Mouse (Mus musculus) inflammation-experienced regulatory T-cells (primary cell): Measurements from ENCODE around the gene Klhl41. TPM values are rescaled to one million over a fixed set of nuclear protein-coding genes. Genes with fewer than 3 reads are reported as not detected.

Experiments used
- polyA plus RNA-seq, 2 experiments: library from polyadenylated mRNA; unstranded; fragments of 100-300 nt; shearing (Covaris generic); gene quantifications; one replicate each; pipeline ENCODE4 v1.2.1; 2017

Gene Klhl41
- under 1 TPM in 1 of 2 experiments, not detected in 1; 0.06 TPM for polyA plus RNA-seq

DNA sequence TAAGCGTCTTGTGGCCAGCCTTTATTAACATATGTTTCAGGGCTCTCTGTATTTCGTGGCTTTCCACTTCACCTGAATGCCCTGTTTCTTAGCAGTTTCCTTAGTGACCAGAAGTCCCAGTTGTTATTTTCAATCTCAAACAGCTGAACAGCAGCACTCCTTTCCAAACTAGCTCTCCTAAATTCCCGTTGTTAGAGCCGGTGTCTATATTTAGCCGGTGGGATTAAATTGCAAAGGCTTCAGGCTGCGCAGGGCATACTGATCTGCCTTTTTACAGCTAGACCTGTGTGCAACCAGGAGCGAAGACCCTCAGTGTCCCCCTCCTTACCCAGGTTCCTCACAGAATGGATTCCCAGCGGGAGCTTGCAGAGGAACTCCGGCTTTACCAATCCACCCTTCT lies at the start of gene Klhl41:
Gene Klhl41 (plus strand): TSS at position 268 of the 400 bp plus-strand sequence.

DNA sequence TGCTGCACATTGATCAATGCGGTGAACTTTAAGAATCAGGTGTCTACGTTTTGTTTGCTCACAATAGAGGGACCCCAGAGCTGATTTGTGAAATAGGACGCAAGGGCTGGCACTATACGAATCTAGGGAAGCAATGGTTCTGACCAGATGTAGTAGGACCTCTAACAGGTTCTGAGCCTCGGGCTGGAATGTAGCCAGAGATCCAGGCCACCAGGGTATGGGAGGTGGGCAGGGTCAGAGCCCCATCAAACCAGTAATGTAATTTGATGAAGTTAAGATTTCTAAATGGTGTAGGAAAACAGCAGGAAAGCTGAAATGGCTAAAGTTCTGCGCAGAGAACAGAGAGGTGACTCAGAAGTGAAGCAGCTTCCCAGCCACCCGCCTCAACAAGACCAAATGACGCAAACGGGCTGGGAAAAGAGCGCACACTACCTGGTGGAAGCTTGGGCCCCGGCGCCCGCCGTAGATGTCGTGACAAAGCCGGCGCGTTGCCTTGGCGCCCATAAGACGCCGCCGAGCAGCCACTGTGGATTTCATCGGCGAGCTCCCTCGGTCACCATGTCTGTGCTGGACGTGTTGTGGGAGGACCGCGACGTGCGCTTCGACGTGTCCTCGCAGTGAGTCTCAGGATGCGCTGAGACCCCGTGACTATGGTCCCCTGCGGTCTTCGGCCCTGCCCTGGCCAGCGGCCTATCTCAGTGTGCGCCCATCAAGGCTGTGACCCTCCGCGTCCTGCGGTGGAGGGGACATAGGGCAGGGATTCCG lies 23.0 kb upstream of the Klhl41 start, which contains the start of gene Bbs5:
Gene Bbs5 (plus strand): TSS at position 446 of the 765 bp plus-strand sequence.

DNA sequence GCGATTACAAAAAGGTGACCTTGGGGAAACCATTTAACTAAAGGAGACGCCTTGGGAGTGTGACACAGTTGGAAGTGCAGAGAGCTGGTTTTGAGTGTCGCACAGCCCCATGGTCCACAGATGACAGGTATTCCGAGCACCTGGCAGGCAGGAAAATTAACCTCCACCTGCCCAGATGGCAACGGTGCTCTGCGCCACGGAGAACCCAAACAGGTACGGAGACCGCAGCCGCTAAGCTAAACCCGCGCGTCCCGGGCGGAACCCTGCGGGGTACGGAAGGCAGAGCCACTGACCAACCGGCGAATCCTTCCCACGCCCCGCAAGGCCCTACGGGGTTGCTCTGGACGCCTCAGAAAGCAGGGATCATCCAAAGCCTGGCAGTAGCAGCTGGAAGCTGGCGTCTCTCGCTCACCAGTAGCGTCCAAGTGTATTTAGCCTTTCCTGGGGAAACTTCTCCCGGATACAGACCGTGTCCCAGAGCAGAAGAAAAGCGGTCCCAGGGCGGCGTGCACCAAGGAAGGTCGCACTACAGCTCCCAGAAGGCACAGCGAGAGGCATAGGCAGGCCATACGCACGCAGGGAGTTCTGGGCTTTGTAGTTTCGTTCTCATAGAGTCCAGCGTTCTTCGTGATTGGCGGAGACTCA lies 43.2 kb downstream of the Klhl41 start, which contains the start of gene Fastkd1:
Gene Fastkd1 (minus strand): TSS at position 536 of the 645 bp plus-strand sequence.

DNA sequence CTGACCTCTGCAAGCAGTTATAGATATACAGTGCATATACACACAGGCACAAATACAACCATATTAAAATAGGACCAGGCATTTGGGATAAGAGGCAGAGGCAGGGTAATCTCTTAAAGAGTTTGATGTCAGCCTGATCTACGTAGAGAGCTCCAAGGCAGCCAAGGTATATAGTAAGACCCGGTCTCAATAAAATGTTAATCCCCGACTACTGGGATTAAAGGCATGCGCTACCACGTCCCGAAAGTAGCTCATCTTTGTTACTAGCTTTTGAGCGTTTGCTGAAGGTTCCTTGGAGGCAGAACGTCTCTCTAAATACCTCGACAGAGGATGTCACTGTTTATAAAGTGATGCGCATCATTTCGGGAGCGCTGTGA lies 52.3 kb downstream of the Klhl41 start, which contains the start of gene Ppig:
Gene Ppig (plus strand): TSS at position 273 of the 377 bp plus-strand sequence.

Other genes with a start within 250 kb of the Klhl41 start
- gene Lrp2, start 84.1 kb upstream of the Klhl41 start, polyA plus RNA-seq, result under 1 TPM; 0.48 to 0.51 TPM
- 1 to 10 TPM in 1 of 2 experiments, under 1 TPM in 1; 0.54 to 4.5 TPM for gene Bbs5, start 22.9 kb upstream of the Klhl41 start, polyA plus RNA-seq
- gene Fastkd1, start 43.4 kb downstream of the Klhl41 start, polyA plus RNA-seq, result 10 to 100 TPM in 1 of 2 experiments, 1 to 10 TPM in 1; 9.8 to 14.3 TPM
- 100 to 1,000 TPM; 183 to 197 TPM for gene Ppig, start 52.4 kb downstream of the Klhl41 start, polyA plus RNA-seq
- gene Ccdc173, start 119.5 kb downstream of the Klhl41 start, polyA plus RNA-seq, result 1 to 10 TPM; 3.9 to 4.2 TPM
- 10 to 100 TPM; 43.5 to 44.2 TPM for gene Phospho2, start 119.5 kb downstream of the Klhl41 start, polyA plus RNA-seq
- under 1 TPM in 1 of 2 experiments, not detected in 1; 0.45 TPM for gene Klhl23, start 151.8 kb downstream of the Klhl41 start, polyA plus RNA-seq
- gene Ssb, start 191.4 kb downstream of the Klhl41 start, polyA plus RNA-seq, result 100 to 1,000 TPM; 346 to 364 TPM
- gene Mettl5, start 215.5 kb downstream of the Klhl41 start, polyA plus RNA-seq, result 10 to 100 TPM; 28.1 to 32.3 TPM
- gene Ubr3, start 227.1 kb downstream of the Klhl41 start, polyA plus RNA-seq, result 10 to 100 TPM; 19.5 to 24.8 TPM